Mouse (Mus musculus): ENCODE results near the gene Pgghg.

DNA sequence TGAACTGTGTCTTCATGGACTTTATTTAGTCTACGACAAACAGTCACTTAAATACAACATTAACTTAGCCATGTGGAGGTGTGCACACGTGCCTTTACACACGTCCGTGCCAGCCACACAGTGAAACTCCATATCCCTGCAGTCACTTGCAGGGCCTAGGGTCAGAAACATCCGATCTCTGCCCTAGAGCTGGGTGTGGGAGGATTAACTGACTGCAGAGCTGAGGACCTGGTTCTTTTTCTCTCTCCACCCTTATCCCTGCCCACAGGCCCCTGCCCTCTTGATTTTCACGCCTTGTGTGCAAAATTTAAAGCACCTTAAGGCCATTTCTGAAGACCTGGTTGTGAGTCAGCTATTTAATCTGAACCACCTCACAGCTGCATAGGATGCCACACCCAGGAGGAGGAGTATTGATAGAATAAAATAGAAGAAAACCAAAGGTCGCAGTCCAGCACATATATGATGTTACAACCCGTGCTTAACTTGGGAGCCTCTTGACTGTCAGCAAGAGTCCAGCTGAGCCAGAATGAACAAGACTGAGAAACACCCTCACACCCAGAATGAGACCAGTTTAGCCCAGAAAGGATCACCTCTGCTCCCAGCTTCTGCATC is 20.7 kb upstream of the Pgghg start, which contains the start of gene Nlrp6:
- TF ChIP-seq POLR2A (IDR thresholded peaks at IDR 0.05; ENCODE audit: insufficient read length, low read depth) (no peak), USF1 (IDR thresholded peaks at IDR 0.05; ENCODE audit: low read depth) (no peak), REST (IDR thresholded peaks at IDR 0.05; ENCODE audit: insufficient read depth, insufficient read length) (no peak), MAX (IDR thresholded peaks at IDR 0.05; ENCODE audit: low read depth) (no peak), TCF12 (IDR thresholded peaks at IDR 0.05; ENCODE audit: insufficient read depth, poor library complexity, severe bottlenecking) (no peak), E2F4 (IDR thresholded peaks at IDR 0.05; ENCODE audit: insufficient read depth) (no peak), CEBPB (IDR thresholded peaks at IDR 0.05; ENCODE audit: insufficient read depth, poor library complexity, severe bottlenecking) (no peak), POLR2AphosphoS2 (IDR thresholded peaks at IDR 0.05; ENCODE audit: insufficient read length, low read depth) (no peak)
